Mouse (Mus musculus) cerebellum, postnatal 10 days (tissue): ENCODE measurements around the gene Fcor.

Experiments used
- DNase-seq, 2 experiments: peaks; one replicate each; pipeline ENCODE4 v3.0.0; 2021; ENCODE audit warnings: mixed read lengths in 2 of 2

The Fcor gene

DNA sequence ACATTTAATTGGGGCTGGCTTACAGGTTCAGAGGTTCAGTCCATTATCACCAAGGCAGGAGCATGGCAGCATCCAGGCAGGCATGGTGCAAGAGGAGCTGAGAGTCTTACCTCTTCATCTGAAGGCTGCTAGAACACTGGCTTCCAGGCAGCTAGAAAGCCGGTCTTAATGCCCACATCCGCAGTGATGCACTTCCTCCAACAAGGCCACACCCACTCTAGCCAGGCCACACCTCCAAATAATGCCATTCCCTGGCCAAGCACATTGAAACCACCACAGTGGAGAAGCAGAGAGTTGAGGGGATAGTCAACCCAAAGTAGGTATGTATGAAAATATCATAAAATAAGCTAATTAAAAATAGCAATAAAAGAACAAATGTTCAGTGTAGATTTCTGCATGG lies 1.8 kb downstream of the Fcor start:
- DNase-seq, result no peak

DNA sequence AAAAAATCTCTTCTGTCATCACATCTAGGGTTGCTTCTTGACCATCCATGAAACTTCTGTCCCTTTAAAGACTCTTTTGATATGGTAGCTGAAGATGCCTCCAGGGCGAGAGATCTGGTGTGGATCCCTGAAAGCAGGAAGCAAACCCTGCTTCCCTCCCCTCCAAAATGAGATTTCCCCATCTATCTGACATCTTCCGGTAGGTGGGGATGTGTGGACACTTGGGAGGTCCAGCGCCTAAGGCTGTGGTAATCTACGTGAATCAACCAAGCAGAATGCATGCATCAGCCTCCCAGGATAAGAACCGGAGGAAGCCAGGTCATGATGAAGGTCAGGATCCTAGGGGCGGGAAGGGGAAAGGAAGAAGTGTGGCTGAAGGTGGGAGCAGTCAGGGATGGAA lies 6.7 kb downstream of the Fcor start, which contains the start of gene Mcemp1:
Gene Mcemp1, plus strand, starts transcription at position 248 of the 400 bp plus-strand sequence.
- no peak for DNase-seq

DNA sequence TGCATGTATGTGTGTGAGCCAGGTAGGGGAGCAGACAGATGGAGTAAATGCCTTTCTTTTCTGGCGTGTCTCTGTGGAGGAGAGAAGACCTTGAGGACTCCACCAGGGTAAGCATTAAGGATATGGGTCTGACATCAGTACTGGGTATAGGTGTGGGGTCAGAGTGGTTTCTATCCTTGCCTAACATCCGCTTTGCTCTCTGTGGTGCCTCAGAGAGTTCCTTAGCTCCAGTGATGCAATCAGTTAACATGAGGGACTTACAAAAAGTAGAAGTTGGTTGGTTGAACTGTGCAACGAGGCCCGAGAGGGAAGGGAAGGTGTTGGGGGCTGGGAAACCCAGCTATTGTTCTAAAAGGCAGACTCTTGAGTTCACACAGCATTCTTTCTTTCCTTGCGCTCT lies 7.8 kb downstream of the Fcor start:
- DNase-seq, result no peak

DNA sequence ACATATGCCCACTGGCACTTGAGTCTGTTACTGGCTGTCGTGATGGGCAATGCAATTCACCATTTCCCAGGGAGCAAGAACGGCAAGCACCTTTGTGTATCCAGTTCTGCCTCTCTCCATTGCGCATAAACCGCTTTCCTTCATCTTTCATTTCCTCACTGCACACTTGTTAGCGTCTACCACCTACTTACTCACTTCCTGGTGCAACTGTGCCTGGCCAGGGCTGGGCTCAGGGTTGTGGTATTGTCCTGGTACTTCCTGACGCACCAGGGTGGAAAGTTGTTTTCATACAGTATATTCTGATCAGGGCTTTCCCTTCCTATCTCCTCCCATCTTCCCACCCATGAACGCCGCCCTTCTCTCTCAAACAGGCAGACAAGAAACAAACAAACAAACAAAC lies 11.3 kb downstream of the Fcor start:
- no peak for DNase-seq

DNA sequence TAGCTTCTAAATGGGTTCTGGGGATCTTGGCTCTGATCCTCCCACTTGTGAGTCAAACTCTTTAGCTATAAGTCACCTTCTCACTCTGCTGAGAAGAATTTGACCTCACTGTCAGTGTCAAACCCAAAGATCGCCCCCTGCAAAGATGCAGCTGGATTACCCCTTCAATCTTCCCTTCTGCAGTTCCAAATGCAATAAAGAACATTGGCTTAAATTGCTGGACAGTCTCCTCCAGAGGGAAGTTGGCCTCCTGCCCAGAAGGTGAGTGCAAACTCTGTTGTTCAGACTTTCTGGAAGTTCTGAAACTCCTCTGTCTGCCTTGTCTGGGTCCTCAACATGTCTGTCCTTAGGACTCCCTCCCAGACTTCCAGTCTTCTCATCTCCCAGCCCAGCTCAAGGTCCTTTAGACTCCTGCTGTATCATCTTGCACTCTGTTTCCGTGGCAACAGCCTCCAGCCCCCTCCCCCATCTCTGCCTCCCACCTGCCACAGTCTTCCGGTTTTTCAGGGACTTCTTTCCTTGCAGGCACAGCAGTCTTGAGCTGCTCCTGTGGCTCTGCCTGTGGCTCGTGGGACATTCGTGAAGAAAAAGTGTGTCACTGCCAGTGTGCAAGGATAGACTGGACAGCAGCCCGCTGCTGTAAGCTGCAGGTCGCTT lies 15.3 kb downstream of the Fcor start:
- peak in 1 of 2 experiments; percentile 40 for DNase-seq

DNA sequence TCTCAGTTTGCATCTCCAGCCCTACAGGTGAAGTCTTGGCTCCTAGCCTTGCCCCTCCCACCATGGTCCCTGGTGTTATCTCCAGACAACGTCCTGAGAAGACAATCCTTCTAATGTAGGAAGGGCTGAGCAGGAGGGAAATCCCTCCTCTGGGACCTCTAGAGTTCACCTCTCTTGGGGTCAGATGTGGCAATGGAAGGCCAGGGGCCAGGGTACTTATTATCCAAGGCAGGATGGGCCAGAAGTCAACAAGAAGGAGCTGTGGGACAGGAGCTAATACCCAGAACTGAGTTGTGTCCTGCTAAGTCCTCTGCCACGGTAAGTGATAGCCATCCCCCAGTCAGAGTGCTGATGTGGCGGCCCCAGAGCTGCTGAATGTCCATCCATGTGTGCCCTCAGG lies 16.6 kb downstream of the Fcor start, which contains the start of gene Retn:
Gene Retn, plus strand, starts transcription at position 245 of the 400 bp plus-strand sequence.
- DNase-seq, result no peak

DNA sequence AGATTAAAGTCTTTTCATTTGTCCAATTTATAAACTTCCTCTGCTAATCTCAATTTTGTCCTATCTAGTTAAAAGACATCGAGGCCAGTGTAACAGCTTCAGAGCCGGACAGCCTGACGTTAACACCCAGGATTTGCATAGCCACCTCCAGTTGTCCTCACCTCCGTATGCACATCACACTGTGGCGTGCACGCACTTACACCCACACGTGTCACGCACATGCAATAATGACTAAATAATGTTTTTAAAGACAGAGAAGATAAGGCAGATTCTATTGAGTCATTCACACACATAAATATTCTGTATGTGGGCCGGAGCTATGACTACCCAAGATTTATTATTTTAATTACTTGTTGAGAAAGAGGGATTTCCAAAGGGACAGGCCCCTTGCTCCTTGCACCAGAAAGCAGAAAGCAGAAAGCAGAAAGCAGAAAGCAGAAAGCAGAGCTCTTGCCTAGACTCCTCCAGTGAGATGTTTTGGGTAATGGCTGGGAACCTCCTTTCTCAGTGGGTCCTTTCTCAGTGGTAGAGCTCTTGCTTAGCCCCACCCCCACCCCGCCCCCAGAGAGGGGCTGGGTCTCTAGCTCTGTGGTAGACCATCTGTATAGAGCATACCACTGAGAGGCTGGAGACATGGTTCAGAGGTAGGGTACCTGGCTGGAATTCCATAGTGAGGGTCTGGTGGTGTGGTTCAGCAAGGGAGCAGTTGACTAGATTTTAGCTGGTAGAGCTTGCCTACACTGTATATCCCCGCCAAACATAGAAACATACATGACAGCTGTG lies 17.2 kb downstream of the Fcor start:
- no peak for DNase-seq

DNA sequence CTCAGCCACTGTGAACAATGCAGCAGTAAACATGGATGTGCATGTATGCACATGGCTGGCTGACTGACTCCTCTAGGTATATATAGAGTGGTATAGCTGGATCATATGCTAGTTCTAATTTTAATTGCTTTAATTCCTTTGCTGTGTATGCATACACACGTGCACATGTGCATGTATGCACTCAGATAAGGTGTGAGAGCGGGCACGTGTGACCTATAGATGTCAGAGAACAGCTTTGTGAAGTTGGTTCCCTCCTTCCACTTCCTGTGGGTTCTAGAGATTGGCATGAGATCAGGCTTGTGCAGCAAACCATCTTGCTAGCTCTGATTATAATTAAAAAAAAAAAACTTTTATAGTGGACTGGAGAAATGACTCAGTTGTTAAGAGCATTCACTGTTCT lies 19.3 kb downstream of the Fcor start:
- DNase-seq, result no peak

DNA sequence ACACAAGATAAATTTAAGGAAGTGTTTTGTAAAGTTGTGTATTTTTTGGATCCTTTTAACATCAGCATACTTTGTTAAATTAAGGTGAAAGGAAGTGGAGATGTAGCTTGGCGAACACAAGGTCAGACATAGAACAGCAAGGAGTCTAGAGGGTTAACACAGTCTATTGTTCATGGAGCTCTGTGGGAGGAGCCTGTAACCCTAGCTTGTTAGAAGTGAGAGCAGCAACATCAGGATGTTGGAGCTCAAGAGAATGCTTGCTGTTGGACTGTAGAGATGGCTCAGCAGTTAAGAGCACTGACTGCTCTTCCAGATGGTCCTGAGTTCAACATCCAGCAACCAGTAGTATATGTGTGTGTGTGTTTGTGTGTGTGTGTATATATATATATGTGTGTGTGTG lies 23.2 kb downstream of the Fcor start:
- DNase-seq, result no peak

DNA sequence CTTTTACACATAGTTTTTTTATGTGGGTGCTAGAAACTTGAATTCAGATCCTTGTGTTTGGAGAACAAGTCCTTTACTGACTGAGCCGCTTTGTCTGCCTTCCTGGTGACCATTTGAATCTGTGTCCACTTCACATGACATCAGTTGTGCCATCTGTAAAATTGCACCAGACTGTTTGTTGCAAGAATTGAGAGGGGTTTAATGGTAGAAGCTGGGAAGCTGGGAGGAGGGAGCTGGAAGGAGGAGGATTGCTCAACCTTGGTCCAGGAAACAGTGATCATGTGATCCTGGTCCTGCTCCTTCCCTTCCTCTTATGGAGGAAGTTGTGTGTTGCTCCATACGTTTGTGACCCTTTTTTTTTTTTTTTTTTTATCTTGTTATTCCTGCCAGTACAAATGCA lies 23.9 kb downstream of the Fcor start:
- no peak for DNase-seq

DNA sequence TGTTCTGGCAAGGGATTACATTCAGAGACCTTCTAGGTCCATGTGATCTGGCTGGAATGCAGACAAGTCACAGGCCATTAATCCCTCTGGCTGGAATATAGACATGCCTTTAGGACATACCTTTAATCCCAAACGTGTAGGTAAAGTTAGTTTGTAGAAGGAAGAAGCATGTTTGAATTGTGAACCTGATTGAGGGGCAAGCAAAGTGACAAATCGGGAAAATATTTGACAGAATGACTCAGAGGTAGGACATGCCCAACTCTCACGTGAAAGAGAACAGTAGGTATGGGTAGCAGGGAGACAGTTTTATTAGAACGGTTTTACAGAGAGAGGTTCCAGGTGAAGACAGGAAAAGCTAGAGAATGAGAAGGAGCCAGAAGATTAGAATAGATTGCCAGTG lies 24.6 kb downstream of the Fcor start:
- DNase-seq, result no peak

DNA sequence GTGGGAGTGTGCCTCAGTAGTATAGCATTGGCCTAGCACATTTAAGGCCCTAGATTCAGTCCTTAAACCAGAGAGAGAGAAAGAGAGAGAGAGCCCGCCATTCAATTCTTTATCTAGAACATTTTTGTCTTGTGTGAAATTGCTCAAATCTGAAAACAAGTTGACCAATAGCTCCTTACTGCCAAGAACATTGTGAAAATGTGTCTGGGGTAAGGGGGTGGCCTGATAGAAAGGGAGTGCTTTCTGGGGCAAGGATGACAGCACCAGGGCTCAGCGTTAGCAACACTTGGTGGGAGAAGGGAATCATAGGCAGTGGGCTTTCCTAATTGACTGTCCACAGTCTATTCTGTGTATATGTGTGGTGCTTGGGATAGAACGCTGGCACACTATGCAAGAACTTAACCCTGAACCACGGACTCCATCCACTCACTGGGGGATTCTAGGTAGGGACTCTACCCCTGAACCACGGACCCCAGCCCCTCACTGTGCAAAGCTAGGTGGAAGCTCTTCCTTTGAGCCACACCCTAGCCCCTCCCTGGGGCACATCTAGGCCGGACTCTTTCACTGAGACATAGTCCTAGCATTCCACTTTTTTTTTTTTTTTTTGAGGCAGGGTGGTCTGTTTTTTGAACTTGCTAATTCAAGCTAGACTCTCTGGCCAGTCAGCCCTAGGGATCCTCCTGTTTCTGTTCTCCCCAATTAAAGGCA lies 25.2 kb downstream of the Fcor start:
- no peak for DNase-seq

DNA sequence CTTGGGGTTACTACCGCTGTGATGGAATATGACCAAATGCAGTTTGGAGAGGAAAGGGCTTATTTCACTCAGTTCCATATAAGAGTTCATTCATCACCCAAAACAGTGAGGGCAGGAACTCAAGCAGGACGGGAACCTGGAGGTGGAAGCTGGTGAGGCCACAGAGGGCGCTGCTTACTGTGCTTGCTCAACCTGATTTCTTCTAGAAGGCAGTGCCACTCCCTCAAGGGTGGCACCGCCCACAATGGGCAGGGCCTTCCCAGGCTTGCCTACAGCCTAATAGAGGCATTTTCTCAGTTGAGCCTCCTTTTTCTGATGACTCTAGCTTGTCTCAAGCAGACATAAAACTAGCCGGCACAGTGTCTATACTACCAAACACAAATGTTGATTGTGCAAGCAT lies 26.4 kb downstream of the Fcor start:
- peak; percentile 41 to 47 for DNase-seq

DNA sequence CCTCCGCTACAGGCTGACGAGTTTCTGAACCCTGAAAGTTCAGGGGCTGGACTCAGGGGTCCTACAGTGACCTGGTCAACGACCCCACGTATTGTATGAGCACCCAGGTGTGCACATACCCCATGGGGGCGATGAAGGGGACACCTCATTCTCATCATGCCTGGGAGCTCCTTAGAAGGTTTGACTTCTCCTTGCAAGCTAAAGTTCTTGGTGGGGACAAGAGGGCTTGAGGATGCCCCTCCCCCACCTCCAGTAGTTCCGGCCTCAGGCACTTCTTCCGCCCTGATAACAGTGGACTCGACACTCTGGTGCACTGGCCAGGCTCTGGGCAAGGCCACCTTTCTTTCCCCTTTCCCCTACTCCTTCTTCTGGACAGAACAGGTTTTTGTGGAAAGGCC lies 40.7 kb downstream of the Fcor start:
- DNase-seq, result peak in 1 of 2 experiments; percentile 5

DNA sequence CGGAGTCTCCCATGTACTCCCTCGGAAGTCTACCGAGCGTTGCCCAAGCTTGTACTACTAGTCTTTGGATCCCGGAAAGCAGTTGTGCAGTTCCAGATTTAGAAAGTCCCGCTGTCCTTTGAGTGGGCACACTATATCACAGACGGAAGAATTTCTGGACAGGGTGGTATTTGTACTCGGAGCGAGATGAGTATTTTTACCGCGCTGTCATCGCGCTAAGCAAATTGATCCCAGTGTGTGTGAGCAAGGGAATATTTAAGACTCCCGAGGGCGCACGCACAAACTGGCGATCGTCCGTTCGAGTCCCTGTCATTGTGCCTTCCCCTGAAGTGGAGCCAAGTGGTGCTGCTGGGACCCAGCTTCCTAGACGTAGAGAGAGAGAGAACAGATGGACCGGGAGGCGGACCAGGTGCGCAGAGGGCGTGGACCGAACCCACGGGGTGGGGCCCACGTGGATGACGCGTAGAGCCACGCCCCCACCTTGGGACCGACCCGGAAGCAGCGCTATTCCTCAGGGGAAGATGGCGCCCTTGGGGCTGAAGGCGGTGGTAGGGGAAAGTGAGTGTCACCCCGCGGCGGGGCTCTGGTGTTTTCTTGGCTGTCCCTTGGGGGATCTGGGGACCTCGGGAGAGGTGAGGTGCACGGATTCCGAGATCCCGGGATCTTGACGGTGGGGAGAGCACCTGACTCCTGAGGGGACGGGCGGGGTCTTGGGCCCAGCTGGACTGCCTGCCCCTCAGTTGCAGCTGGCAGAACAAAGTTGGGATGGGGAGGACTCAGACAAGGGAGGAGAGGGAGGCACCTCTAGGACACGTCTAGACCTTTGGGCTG lies 41.3 kb downstream of the Fcor start, which contains the start of gene Stxbp2:
Gene Stxbp2, plus strand, starts transcription at position 309 of the 831 bp plus-strand sequence.
- DNase-seq, result peak; percentile 77 to 79

DNA sequence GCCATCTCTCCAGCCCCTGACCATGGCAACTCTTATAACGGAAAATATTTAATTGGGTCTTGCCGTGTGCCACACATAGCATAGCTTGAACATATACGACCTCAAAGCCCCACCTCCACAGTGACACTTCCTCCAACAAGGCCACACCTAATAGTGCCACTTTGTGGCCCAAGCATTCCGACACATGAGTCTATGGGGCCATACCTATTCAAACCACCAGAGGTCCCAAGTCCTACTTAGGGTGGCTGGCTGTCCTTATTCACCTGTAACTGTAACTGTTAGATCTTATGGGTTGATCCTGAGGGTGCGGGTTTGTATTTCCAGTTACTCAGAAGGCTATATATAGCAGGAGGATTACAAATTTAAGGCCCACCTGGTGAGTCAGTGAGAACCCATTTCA lies 44.1 kb downstream of the Fcor start:
- DNase-seq, result peak; percentile 65 to 70

DNA sequence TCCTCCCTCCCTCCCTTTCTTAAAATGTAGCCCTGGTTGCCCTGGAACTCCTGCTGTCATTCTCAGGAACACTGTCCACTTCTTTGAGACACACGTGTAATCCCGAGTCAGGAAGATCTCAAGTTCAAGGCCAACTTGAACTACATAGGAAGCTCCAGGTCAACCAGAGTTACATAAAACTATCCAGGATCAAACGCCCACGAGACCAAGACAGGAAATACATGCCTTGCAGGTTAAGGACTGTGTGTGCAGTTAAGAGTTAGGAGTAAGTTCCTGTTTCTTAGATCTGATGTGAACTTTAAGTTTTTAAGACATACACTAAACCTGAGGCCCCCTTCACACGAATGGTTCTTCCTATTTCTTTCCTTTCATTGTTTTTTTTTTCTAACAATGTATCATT lies 45.2 kb downstream of the Fcor start:
- no peak for DNase-seq

DNA sequence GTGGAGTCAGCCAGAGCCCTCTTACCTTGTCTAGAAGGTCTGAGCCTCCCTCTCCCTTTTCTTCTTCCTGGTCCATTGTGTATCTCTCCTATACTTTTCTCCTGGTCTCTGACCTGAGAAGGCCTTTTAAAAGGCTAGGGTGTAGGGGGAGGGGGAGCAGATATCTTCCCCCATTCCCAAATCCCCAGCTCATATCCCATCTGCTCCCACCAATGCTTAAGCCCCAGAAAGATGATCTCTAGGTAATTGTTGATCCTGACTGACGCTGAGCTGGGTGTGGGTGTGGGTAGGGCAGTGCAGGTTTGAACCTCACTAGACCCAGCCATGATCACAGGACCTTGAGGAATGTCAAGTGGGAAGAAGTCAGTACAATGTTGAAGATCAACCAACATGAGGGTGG lies 46.7 kb downstream of the Fcor start, which contains the start of gene Pcp2:
Gene Pcp2, minus strand, starts transcription at position 101 of the 400 bp plus-strand sequence.
- DNase-seq, result no peak

DNA sequence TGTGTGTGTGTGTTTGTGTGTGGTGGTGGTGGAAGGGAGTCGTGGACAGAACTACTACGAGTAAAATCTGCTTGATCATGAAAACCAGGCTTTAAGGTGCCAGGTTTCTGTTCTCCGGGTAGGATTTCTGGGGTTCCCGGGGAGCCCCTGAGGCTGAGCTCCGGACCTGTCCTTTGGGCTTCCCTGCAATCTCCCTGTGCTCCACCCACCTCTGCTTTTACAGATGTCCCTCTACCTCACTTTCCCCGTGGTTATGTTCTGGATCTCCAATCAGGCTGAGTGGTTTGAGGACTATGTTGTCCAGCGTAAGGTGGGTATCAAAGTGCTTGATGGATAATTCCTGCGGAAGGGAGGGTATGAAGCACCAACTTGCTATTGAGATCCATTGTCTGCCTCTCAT lies 50.0 kb downstream of the Fcor start:
- no peak for DNase-seq

DNA sequence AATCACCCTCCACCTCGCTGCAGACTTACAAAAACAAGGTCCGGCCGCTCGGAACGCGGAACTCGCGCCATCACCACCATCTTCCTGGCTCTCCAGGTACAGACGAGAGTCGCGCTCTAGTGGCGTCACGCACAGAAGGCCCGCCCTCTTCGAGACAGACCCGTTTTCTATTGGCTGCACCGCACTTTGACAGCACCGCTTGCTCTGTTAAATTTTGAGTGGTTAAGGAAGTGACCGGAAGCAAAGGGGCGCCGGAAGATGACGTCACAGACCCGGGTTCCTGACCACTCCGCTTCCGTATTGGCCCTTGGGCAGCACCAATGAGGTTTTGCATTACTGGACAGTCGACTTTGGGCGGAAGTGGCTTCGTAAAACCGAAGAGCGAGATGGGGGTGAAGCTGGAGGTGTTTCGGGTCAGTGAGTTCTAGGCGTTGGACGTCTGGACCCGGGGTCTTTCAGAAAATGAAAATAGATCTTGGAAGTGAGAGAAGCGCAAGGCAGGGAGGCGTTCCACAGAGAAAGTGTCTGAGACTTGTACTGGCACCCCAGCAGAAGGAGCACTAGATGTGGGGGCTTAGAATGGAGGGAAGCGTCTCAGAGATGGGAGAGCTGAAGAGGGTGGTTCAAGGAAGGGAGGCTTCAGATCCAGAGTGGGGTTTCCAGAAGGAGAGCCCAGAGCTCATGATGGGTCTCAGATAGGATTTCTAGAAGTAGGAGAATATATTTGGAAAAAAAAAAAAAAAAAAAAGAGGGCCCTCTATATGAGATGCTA lies 50.8 kb downstream of the Fcor start, which contains the start of the genes Xab2 and Pet100:
Gene Xab2, minus strand, starts transcription at position 118 of the 772 bp plus-strand sequence.
Gene Pet100, plus strand, starts transcription at position 350 of the 772 bp plus-strand sequence.
- peak; percentile 99 for DNase-seq
